Mouse (Mus musculus): ENCODE results near the gene Fgfr2.

Gene Fgfr2

GRCm38 (mm10) chr7:132715259-132715658, 407.9 kb downstream of the Fgfr2 start:
- no peak for DNase-seq (ENCODE audit: low spot score)

GRCm38 (mm10) chr7:132714236-132714923, 408.8 kb downstream of the Fgfr2 start:
- DNase-seq (ENCODE audit: low spot score) = no peak

GRCm38 (mm10) chr7:132713483-132714126, 409.5 kb downstream of the Fgfr2 start:
- no peak for DNase-seq (ENCODE audit: low spot score)

- no peak for DNase-seq (ENCODE audit: low spot score)
Observed at GRCm38 (mm10) chr7:132712956-132713355, 410.2 kb downstream of the Fgfr2 start.

- no peak for DNase-seq (ENCODE audit: low spot score)
Observed at GRCm38 (mm10) chr7:132712044-132712708, 411.0 kb downstream of the Fgfr2 start.

- DNase-seq (ENCODE audit: low spot score) = no peak
Observed at GRCm38 (mm10) chr7:132711579-132711978, 411.6 kb downstream of the Fgfr2 start.

GRCm38 (mm10) chr7:132705130-132705529, 418.0 kb downstream of the Fgfr2 start:
- DNase-seq (ENCODE audit: low spot score) = no peak

GRCm38 (mm10) chr7:132704310-132704875, 418.8 kb downstream of the Fgfr2 start:
- DNase-seq (ENCODE audit: low spot score) = no peak

GRCm38 (mm10) chr7:132703515-132704309, 419.4 kb downstream of the Fgfr2 start:
- no peak for DNase-seq (ENCODE audit: low spot score)

GRCm38 (mm10) chr7:132702492-132703070, 420.6 kb downstream of the Fgfr2 start:
- no peak for DNase-seq (ENCODE audit: low spot score)

- DNase-seq (ENCODE audit: low spot score) = no peak
Observed at GRCm38 (mm10) chr7:132702024-132702423, 421.1 kb downstream of the Fgfr2 start.

GRCm38 (mm10) chr7:132701412-132701811, 421.7 kb downstream of the Fgfr2 start:
- DNase-seq (ENCODE audit: low spot score) = no peak

GRCm38 (mm10) chr7:132700107-132700506, 423.0 kb downstream of the Fgfr2 start:
- no peak for DNase-seq (ENCODE audit: low spot score)

GRCm38 (mm10) chr7:132699639-132700038, 423.5 kb downstream of the Fgfr2 start:
- DNase-seq (ENCODE audit: low spot score) = no peak

GRCm38 (mm10) chr7:132699165-132699564, 424.0 kb downstream of the Fgfr2 start:
- DNase-seq (ENCODE audit: low spot score) = no peak

- no peak for DNase-seq (ENCODE audit: low spot score)
Observed at GRCm38 (mm10) chr7:132698737-132699136, 424.4 kb downstream of the Fgfr2 start.

- DNase-seq (ENCODE audit: low spot score) = no peak
Observed at GRCm38 (mm10) chr7:132697258-132697796, 425.8 kb downstream of the Fgfr2 start.

GRCm38 (mm10) chr7:132693561-132693960, 429.6 kb downstream of the Fgfr2 start:
- DNase-seq (ENCODE audit: low spot score) = no peak

GRCm38 (mm10) chr7:132692719-132693118, 430.4 kb downstream of the Fgfr2 start:
- DNase-seq (ENCODE audit: low spot score) = no peak

- DNase-seq (ENCODE audit: low spot score) = no peak
Observed at GRCm38 (mm10) chr7:132690716-132691472, 432.3 kb downstream of the Fgfr2 start.

GRCm38 (mm10) chr7:132689722-132690121, 433.4 kb downstream of the Fgfr2 start:
- no peak for DNase-seq (ENCODE audit: low spot score)

All from spleen, adult 12 weeks (tissue).